Comparison of ENCODE assay signal across 7 mouse cellular contexts in genomic region chr1:165618201-165618624, GRCm38 (mm10). TPM values are rescaled to one million over a fixed set of nuclear protein-coding genes. Genes with fewer than 3 reads are reported as not detected.
DNase-seq lines count a peak whose midpoint lies in the region; ATAC-seq and TF ChIP-seq lines count a peak whose summit lies in the region.

No protein-coding gene starts in this region.

- TF ChIP-seq POLR2A in limb, embryonic 14.5 days (IDR thresholded peaks at IDR 0.05; ENCODE audit: borderline replicate concordance, extremely low read depth, insufficient read depth, insufficient read length) = no peak

- H3K9ac ChIP-seq in limb, embryonic 14.5 days (ENCODE audit: low read depth, low read length, severe bottlenecking) = no peak overlapping the region
- no peak overlapping the region for H3K9ac ChIP-seq in embryonic facial prominence, embryonic 13.5 days
- no peak overlapping the region for H3K9ac ChIP-seq in stomach, embryonic 15.5 days

- DNase-seq in limb, embryonic 14.5 days (ENCODE audit: low spot score) = no peak
- no peak for DNase-seq in limb, embryonic 10.5 days (ENCODE audit: low spot score)
- peak; percentile 78 to 82 for DNase-seq in heart, adult 9 months (ENCODE audit: low spot score in 2 of 2)
- DNase-seq in layer of hippocampus, adult 8-10 months (ENCODE audit: low spot score in 2 of 2) = peak; percentile 36 to 51
- DNase-seq in B cell, adult 2 months = no peak

- H3K9me3 ChIP-seq in limb, embryonic 14.5 days (ENCODE audit: control insufficient read depth, low read length) = peaks cover 10% of the 10 kb centered on the region
- H3K9me3 ChIP-seq in limb, embryonic 10.5 days (replicated peaks) = no peaks in the 10 kb centered on the region
- peaks cover 11% of the 10 kb centered on the region for H3K9me3 ChIP-seq in embryonic facial prominence, embryonic 13.5 days
- no peaks in the 10 kb centered on the region; the same call in 1 of the 2 replicates for H3K9me3 ChIP-seq in stomach, embryonic 15.5 days

- no peak overlapping the region for H3K4me2 ChIP-seq in limb, embryonic 14.5 days (replicated peaks; ENCODE audit: low read depth, low read length, severe bottlenecking)
- H3K4me2 ChIP-seq in embryonic facial prominence, embryonic 13.5 days = no peak overlapping the region
- H3K4me2 ChIP-seq in stomach, embryonic 15.5 days = no peak overlapping the region

- H3K36me3 ChIP-seq in limb, embryonic 14.5 days (ENCODE audit: control insufficient read depth, insufficient read depth, low read length) = peaks cover 32% of the 10 kb centered on the region
- peaks cover 53% of the 10 kb centered on the region for H3K36me3 ChIP-seq in limb, embryonic 10.5 days
- H3K36me3 ChIP-seq in embryonic facial prominence, embryonic 13.5 days = peaks cover 38% of the 10 kb centered on the region
- H3K36me3 ChIP-seq in stomach, embryonic 15.5 days = peaks cover 17% of the 10 kb centered on the region; the same call in 1 of the 2 replicates

- no peak overlapping the region for H3K4me3 ChIP-seq in limb, embryonic 14.5 days (replicated peaks; ENCODE audit: low read length)
- H3K4me3 ChIP-seq in limb, embryonic 10.5 days = no peak overlapping the region
- H3K4me3 ChIP-seq in embryonic facial prominence, embryonic 13.5 days = no peak overlapping the region
- H3K4me3 ChIP-seq in stomach, embryonic 15.5 days (replicated peaks) = no peak overlapping the region

- 0 out of 2 replicates have a peak, but pooled peaks have one; percentile 27 for ATAC-seq in limb, embryonic 14.5 days (ENCODE audit: low FRiP score, low read depth)
- no peak for ATAC-seq in embryonic facial prominence, embryonic 13.5 days (ENCODE audit: insufficient number of reproducible peaks, insufficient read depth, low FRiP score, low TSS enrichment, low read depth)
- peak; percentile 37; the same call in 1 of the 2 replicates for ATAC-seq in stomach, embryonic 15.5 days (ENCODE audit: insufficient read depth, low FRiP score, low read depth)

- no peak overlapping the region for H3K27ac ChIP-seq in limb, embryonic 14.5 days (replicated peaks; ENCODE audit: low read depth, low read length)
- H3K27ac ChIP-seq in limb, embryonic 10.5 days = no peak overlapping the region
- peak overlapping the region; percentile 16; the same call in 1 of the 2 replicates for H3K27ac ChIP-seq in embryonic facial prominence, embryonic 13.5 days
- peak overlapping the region; percentile 31; the same call in 1 of the 2 replicates for H3K27ac ChIP-seq in stomach, embryonic 15.5 days

- no peaks in the 10 kb centered on the region for H3K27me3 ChIP-seq in limb, embryonic 14.5 days (ENCODE audit: control insufficient read depth, insufficient read depth, low read length)
- no peaks in the 10 kb centered on the region for H3K27me3 ChIP-seq in limb, embryonic 10.5 days (ENCODE audit: low read depth, poor library complexity, severe bottlenecking)
- H3K27me3 ChIP-seq in embryonic facial prominence, embryonic 13.5 days = no peaks in the 10 kb centered on the region
- no peaks in the 10 kb centered on the region for H3K27me3 ChIP-seq in stomach, embryonic 15.5 days (replicated peaks)

- H3K4me1 ChIP-seq in limb, embryonic 14.5 days (ENCODE audit: control insufficient read depth, insufficient read depth, low read length) = peaks cover 17% of the 10 kb centered on the region
- peaks cover 29% of the 10 kb centered on the region for H3K4me1 ChIP-seq in limb, embryonic 10.5 days
- H3K4me1 ChIP-seq in embryonic facial prominence, embryonic 13.5 days = peaks cover 22% of the 10 kb centered on the region
- H3K4me1 ChIP-seq in stomach, embryonic 15.5 days = peaks cover 30% of the 10 kb centered on the region

- WGBS in limb, embryonic 14.5 days = 55% methylated on average over 9 of the region's 9 CpGs
- 64% methylated on average over 9 of the region's 9 CpGs for WGBS in limb, embryonic 10.5 days
- 62% methylated on average over 9 of the region's 9 CpGs for WGBS in embryonic facial prominence, embryonic 13.5 days
- 72% methylated on average over 9 of the region's 9 CpGs for WGBS in stomach, embryonic 15.5 days

RNA-seq across cellular contexts. Expression of gene Mpzl1, which starts 16.1 kb away (rescaled TPM):
- 192 and 214 TPM in 2 replicates for polyA plus RNA-seq in limb, embryonic 14.5 days (2012; rRNA removed)
- polyA plus RNA-seq in limb, embryonic 14.5 days (2014; fragmentation: Nextera tagmentation; extraction: Ambion mirVana) = 196 and 209 TPM in 2 replicates
- 141 and 148 TPM in 2 replicates for polyA plus RNA-seq in limb, embryonic 10.5 days (2016; fragmentation: Nextera tagmentation; extraction: Ambion mirVana)
- 146 and 163 TPM in 2 replicates for polyA plus RNA-seq in embryonic facial prominence, embryonic 13.5 days (2015; fragmentation: Nextera tagmentation; extraction: Ambion mirVana)
- total RNA-seq in layer of hippocampus, adult 8-10 months (2022) = 10 to 100 TPM; 25.9 to 38.3 (median 31.6) TPM
- polyA plus RNA-seq in stomach, embryonic 15.5 days (2015; fragmentation: Nextera tagmentation; extraction: Ambion mirVana) = 159 and 164 TPM in 2 replicates

Comparison
In these comparisons a context has a peak if more than half of its experiments do, and no peak if none do; other contexts are left out.
1. DNase-seq: peak in heart, adult 9 months (2 of 2) and layer of hippocampus, adult 8-10 months (2 of 2); none in limb, embryonic 14.5 days (single experiment), limb, embryonic 10.5 days (single experiment) and B cell, adult 2 months (0 of 2).
2. H3K27ac ChIP-seq: peak in embryonic facial prominence, embryonic 13.5 days (single experiment) and stomach, embryonic 15.5 days (single experiment); none in limb, embryonic 14.5 days (single experiment) and limb, embryonic 10.5 days (single experiment).